Mouse (Mus musculus) spleen, postnatal 0 days (tissue): Measurements from ENCODE around the gene Rtl8c. TPM values are rescaled to one million over a fixed set of nuclear protein-coding genes. Genes with fewer than 3 reads are reported as not detected.

Source experiments
- polyA plus RNA-seq: library from polyadenylated mRNA; unstranded; fragments of >200 nt; fragmentation: Nextera tagmentation; extraction: Ambion mirVana; gene quantifications from 2 replicates; pipeline ENCODE4 v1.2.1, GENCODE M21; 2015

The Rtl8c gene
- 8.0 and 12.3 TPM in 2 replicates for polyA plus RNA-seq

GRCm38 (mm10) chrX:53607242-53608121 lies at the start of gene Rtl8c:
Gene Rtl8c, plus strand, starts transcription at chrX:53608032.

GRCm38 (mm10) chrX:53608879-53609278 lies 1.0 kb downstream of the Rtl8c start, which contains the start of gene Gm14597:
Gene Gm14597, minus strand, starts transcription at chrX:53608979.

DNA sequence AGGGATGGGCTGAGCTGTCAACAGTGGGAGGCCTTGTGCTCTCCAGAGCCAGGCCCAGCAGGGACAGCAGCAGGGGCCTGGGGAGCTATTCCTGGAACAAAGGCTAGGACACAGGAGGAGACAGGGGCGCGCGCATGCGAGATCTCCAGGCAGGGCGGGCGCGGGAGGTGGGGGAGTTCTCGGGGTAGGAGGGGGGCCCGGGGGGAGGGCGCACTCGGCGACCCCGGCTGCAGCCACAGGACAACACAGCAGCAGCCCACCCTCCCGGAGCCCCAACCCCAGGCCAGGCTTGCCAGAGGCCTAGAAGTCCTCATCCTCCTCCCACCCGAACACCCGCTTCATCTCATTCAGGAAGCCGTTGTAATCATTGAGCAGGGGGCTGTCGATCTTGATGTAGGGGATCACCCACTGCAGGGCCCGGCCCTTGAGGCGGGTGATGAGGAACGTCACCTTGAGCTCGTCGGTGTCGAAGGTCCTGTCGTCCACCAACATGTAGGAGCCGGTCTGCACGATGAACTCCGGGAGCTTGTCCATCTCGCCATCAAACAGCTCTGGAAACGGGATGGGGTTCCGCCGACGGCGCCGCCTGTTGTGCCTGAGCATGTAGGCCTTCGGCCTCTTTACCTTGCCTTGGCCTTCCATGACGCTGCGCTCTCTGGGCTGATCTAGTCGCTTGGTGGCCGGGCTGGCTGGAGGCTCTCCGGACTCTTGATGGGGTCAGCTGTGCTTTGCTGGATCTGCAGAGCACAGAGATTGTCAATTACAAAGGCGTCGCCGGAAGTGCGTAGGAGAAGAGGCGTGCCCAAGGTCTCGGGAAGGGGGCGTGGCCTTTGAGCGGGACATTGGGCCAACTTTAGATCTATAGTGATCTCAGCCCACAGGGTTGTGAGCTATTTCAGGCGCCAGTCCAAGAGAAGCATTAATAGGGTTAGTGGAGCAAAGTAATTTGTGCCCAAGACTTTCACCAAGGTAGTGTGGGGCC lies 35.4 kb downstream of the Rtl8c start, which contains the start of gene Rtl8a:
Gene Rtl8a, minus strand, starts transcription at position 703 of the 982 bp plus-strand sequence.

Other genes starting within 250 kb of the Rtl8c start
- 38.1 and 40.7 TPM in 2 replicates for gene Mospd1, start 237.5 kb upstream of the Rtl8c start, polyA plus RNA-seq
- not detected in 2 replicates for gene Etd, start 173.1 kb upstream of the Rtl8c start, polyA plus RNA-seq
- not detected in 2 replicates for gene Gm14597, start 947 bp downstream of the Rtl8c start, polyA plus RNA-seq
- 19.8 and 25.2 TPM in 2 replicates for gene Rtl8a, start 35.6 kb downstream of the Rtl8c start, polyA plus RNA-seq
- 15.2 and 19.4 TPM in 2 replicates for gene Rtl8b, start 62.4 kb downstream of the Rtl8c start, polyA plus RNA-seq
- 0.08 TPM in 1 of 2 replicates, not detected in the other for gene 4930502E18Rik, start 116.8 kb downstream of the Rtl8c start, polyA plus RNA-seq
- gene 1700013H16Rik, start 149.8 kb downstream of the Rtl8c start, polyA plus RNA-seq: not detected in 2 replicates
- not detected in 2 replicates for gene Zfp36l3, start 168.4 kb downstream of the Rtl8c start, polyA plus RNA-seq
- gene Xlr, start 189.7 kb downstream of the Rtl8c start, polyA plus RNA-seq: 2.3 and 3.2 TPM in 2 replicates